ENCODE assay signal across 10 mouse cellular contexts in the genomic region with DNA sequence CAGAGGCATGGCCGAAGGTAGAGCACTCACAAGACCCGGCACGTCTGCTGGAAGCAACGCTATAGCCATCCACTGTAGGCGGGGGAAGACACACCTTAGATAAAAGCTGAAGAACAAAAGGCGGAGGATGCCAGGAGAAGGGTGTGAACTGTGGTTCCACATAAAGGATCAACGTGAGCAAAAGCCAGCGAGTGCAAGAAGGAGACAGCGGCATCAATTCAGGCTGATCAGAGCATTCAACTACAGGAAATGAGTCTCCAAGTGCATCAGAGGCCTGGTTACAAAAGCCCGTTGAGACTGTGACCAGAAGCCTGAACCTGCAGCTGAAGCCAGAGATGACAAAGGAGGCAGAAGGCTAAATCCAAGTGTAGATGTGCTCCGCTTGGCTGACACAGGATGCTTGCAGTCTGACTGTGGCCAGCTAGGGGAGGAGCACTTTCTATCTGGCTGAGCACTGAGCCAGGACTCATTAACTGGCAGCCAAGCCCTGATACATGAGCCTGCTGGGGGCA.
DNase-seq lines count a peak whose midpoint lies in the region; ATAC-seq and TF ChIP-seq lines count a peak whose summit lies in the region.
"Had no signal": no experiment of that assay in that cellular context is flagged by ENCODE, and none has a peak within 500 bp of the region (broad histone marks: within the 10 kb centered on the region; RNA-seq: fewer than 3 reads in every experiment).

No protein-coding gene starts in this region.

- H3K4me1 ChIP-seq in forebrain, postnatal 0 days (ENCODE audit: insufficient read depth): no peaks in the 10 kb centered on the region
- H3K4me1 ChIP-seq in forebrain, embryonic 10.5 days: no peaks in the 10 kb centered on the region
- H3K4me1 ChIP-seq in liver, embryonic 12.5 days: no peaks in the 10 kb centered on the region

- H3K9me3 ChIP-seq in forebrain, postnatal 0 days (ENCODE audit: low read length): no peaks in the 10 kb centered on the region
- H3K9me3 ChIP-seq in forebrain, embryonic 10.5 days: no peaks in the 10 kb centered on the region
- no peaks in the 10 kb centered on the region for H3K9me3 ChIP-seq in liver, embryonic 12.5 days (replicated peaks)

- DNase-seq in forebrain, postnatal 0 days: peak; percentile 56
- no peak for DNase-seq in forebrain, embryonic 10.5 days (ENCODE audit: extremely low spot score, low spot score)
- DNase-seq in ES-CJ7 (ENCODE audit: low read depth, low spot score): peak; percentile 79
- peak; percentile 53 to 59 for DNase-seq in cerebellum, adult 18-20 months
- peak; percentile 5 for DNase-seq in heart, postnatal 4 days
- no peak for DNase-seq in thymus, postnatal 4 days
- no peak for DNase-seq in right cerebral cortex, postnatal 36 days (ENCODE audit: low spot score in 2 of 2)

- H3K4me3 ChIP-seq in forebrain, postnatal 0 days (ENCODE audit: low read depth, low read length): no peak overlapping the region
- H3K4me3 ChIP-seq in forebrain, embryonic 10.5 days: no peak overlapping the region
- no peak overlapping the region for H3K4me3 ChIP-seq in liver, embryonic 12.5 days
- H3K4me3 ChIP-seq: heart, adult 2 months had no signal

- H3K4me2 ChIP-seq in forebrain, postnatal 0 days (ENCODE audit: low read depth): no peak overlapping the region
- H3K4me2 ChIP-seq in liver, embryonic 12.5 days: no peak overlapping the region

- no peak overlapping the region for H3K9ac ChIP-seq in forebrain, postnatal 0 days
- no peak overlapping the region for H3K9ac ChIP-seq in liver, embryonic 12.5 days

- H3K36me3 ChIP-seq in forebrain, postnatal 0 days (ENCODE audit: insufficient read depth): no peaks in the 10 kb centered on the region
- H3K36me3 ChIP-seq in forebrain, embryonic 10.5 days (replicated peaks): no peaks in the 10 kb centered on the region
- H3K36me3 ChIP-seq in liver, embryonic 12.5 days: no peaks in the 10 kb centered on the region

- H3K27me3 ChIP-seq in forebrain, postnatal 0 days (ENCODE audit: insufficient read depth, low read length): no peaks in the 10 kb centered on the region
- H3K27me3 ChIP-seq in forebrain, embryonic 10.5 days (ENCODE audit: poor library complexity, severe bottlenecking): no peaks in the 10 kb centered on the region
- no peaks in the 10 kb centered on the region for H3K27me3 ChIP-seq in liver, embryonic 12.5 days (replicated peaks)

- ATAC-seq in forebrain, postnatal 0 days: peak; percentile 82
- no peak for ATAC-seq in liver, embryonic 12.5 days
- ATAC-seq: CD4-positive, CD25-positive, alpha-beta regulatory T cell, adult 4 months had no signal

- H3K27ac ChIP-seq in forebrain, postnatal 0 days (ENCODE audit: low read depth, low read length): no peak overlapping the region
- H3K27ac ChIP-seq in forebrain, embryonic 10.5 days: no peak overlapping the region
- no peak overlapping the region for H3K27ac ChIP-seq in liver, embryonic 12.5 days
- H3K27ac ChIP-seq: heart, adult 2 months had no signal

- TF ChIP-seq CTCF in forebrain, postnatal 0 days (IDR thresholded peaks at IDR 0.05; ENCODE audit: low read depth): no peak

- WGBS in forebrain, postnatal 0 days: 57% methylated on average over 11 of the region's 11 CpGs
- 65% methylated on average over 11 of the region's 11 CpGs for WGBS in forebrain, embryonic 10.5 days
- WGBS in liver, embryonic 12.5 days (ENCODE audit: insufficient replicate concordance): 53% methylated on average over 11 of the region's 11 CpGs

Comparison
In these comparisons a context has a peak if more than half of its experiments do, and no peak if none do; other contexts are left out.
1. DNase-seq: peak in forebrain, postnatal 0 days (single experiment), ES-CJ7 (single experiment), cerebellum, adult 18-20 months (2 of 2) and heart, postnatal 4 days (single experiment); none in forebrain, embryonic 10.5 days (single experiment), thymus, postnatal 4 days (single experiment) and right cerebral cortex, postnatal 36 days (0 of 2).